Mouse (Mus musculus) kidney, adult 18-20 months (tissue): ENCODE data around the gene Vmn1r29.
"Not testable (repeated sequence)": the region's sequence is repeated elsewhere in the genome, so short reads cannot be mapped to it uniquely, and the experiment has no call there.

Experiments
- DNase-seq: peaks from one replicate; pipeline ENCODE4 v3.0.0; 2021

Gene Vmn1r29

GRCm38 (mm10) chr6:58301249-58301648 lies at the start of gene Vmn1r29:
Gene Vmn1r29, plus strand, starts transcription at chr6:58301549.
- DNase-seq = no peak

GRCm38 (mm10) chr6:58261737-58262136 lies 39.6 kb upstream of the Vmn1r29 start, which contains the start of gene Vmn1r28:
Gene Vmn1r28, plus strand, starts transcription at chr6:58262037.
- DNase-seq = no peak

GRCm38 (mm10) chr6:58279661-58280060 lies 21.7 kb upstream of the Vmn1r29 start:
- DNase-seq = not testable (repeated sequence)

DNA sequence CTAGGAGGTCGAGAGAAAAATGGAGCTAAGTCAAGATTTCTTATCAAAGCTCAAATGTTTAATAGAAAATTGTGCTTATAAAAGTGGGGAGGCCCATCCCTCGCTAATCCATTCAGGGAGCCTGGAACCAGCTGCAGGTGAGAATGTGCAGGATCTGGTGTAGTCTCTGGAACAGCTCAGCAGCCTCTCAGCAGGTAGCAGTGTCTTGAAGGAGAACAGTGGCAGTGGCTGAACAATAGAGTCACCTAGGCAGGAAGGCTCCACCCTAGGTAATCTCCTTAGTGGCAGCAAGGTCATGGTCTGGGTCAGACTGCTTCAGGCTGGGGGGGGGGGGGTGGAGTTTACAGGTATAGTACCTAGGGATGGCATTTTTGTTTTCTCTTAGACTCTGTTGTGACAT lies 9.1 kb upstream of the Vmn1r29 start:
- DNase-seq = no peak

DNA sequence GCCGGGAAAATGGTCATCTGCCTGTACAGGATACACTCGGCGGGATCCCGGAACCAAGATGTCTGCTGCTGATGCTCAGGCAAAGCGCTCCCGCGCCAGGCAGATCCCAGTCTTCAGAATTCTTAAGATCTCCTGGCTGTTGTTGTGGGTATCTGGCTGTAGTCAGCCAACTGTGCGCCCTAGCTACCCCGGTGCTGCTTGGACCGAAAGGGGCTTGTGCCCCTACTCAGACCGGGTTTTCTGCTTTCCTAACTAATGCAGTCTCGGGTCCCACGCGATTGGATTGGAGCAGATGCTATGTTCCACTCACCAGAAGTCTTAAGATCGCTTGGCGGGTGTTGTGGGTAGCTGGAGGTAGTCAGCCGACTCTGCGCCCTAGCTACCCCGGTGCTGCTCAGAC lies 2.8 kb upstream of the Vmn1r29 start:
- DNase-seq = not testable (repeated sequence)

DNA sequence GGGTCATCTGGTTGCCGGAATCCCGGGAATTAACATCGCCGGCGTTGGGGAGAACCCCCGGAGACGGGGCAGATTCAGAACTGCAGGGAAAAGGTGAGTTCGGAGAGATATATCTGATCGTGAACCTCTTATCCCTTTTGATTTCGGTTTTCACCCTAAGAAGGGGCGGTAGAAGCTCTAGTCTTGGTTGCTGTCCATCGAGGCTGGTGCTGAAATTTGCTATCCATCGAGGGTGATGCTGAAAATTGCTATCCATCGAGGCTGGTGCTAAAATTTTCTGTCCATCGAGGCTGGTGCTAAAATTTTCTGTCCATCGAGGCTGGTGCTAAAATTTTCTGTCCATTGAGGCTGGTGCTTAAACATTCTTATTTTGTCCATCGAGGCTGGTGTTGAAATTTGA lies 29.3 kb downstream of the Vmn1r29 start:
- DNase-seq = not testable (repeated sequence)
